Mouse (Mus musculus) heart, adult 8-10 months (tissue): ENCODE results near the gene Snap25. TPM values are rescaled to one million over a fixed set of nuclear protein-coding genes. Genes with fewer than 3 reads are reported as not detected.

ENCODE experiments used
- DNase-seq: peaks from one replicate; pipeline ENCODE4 v3.0.0; 2022; ENCODE audit warnings: low spot score
- total RNA-seq, 4 experiments: library from RNA; stranded (reverse); gene quantifications; 2 replicates each; pipeline ENCODE4 v1.2.4; 2022

The Snap25 gene
- total RNA-seq, 4 experiments from 2014 or later: 0.17 to 0.82 (median 0.48) TPM

GRCm38 (mm10) chr2:136712441-136713015, 725 bp upstream of the Snap25 start:
- DNase-seq: no peak

GRCm38 (mm10) chr2:136714008-136714411, 757 bp downstream of the Snap25 start:
- peak; percentile 31 for DNase-seq

GRCm38 (mm10) chr2:136715531-136715930, 2.3 kb downstream of the Snap25 start:
- no peak for DNase-seq

GRCm38 (mm10) chr2:136716400-136716799, 3.1 kb downstream of the Snap25 start:
- DNase-seq: no peak

GRCm38 (mm10) chr2:136720235-136720634, 7.0 kb downstream of the Snap25 start:
- peak; percentile 24 for DNase-seq

- DNase-seq: no peak
Observed at GRCm38 (mm10) chr2:136738260-136738659, 25.0 kb downstream of the Snap25 start.

- DNase-seq: no peak
Observed at GRCm38 (mm10) chr2:136742230-136742629, 29.0 kb downstream of the Snap25 start.

GRCm38 (mm10) chr2:136744683-136745326, 31.6 kb downstream of the Snap25 start:
- no peak for DNase-seq

- DNase-seq: no peak
Observed at GRCm38 (mm10) chr2:136745327-136745994, 32.2 kb downstream of the Snap25 start.

- no peak for DNase-seq
Observed at GRCm38 (mm10) chr2:136753682-136754081, 40.4 kb downstream of the Snap25 start.

- DNase-seq: no peak
Observed at GRCm38 (mm10) chr2:136758809-136759551, 45.7 kb downstream of the Snap25 start.

GRCm38 (mm10) chr2:136778156-136778555, 64.9 kb downstream of the Snap25 start:
- peak; percentile 6 for DNase-seq

- DNase-seq: peak; percentile 1
Observed at GRCm38 (mm10) chr2:136778674-136779073, 65.4 kb downstream of the Snap25 start.

- DNase-seq: no peak
Observed at GRCm38 (mm10) chr2:136780268-136780667, 67.0 kb downstream of the Snap25 start.

GRCm38 (mm10) chr2:136784310-136784709, 71.1 kb downstream of the Snap25 start:
- DNase-seq: no peak

GRCm38 (mm10) chr2:136788379-136788778, 75.1 kb downstream of the Snap25 start:
- DNase-seq: no peak

- DNase-seq: no peak
Observed at GRCm38 (mm10) chr2:136796518-136796917, 83.3 kb downstream of the Snap25 start.

- DNase-seq: no peak
Observed at GRCm38 (mm10) chr2:136798887-136799430, 85.7 kb downstream of the Snap25 start.

GRCm38 (mm10) chr2:136801102-136801501, 87.8 kb downstream of the Snap25 start:
- DNase-seq: no peak

- no peak for DNase-seq
Observed at GRCm38 (mm10) chr2:136802076-136802475, 88.8 kb downstream of the Snap25 start.

GRCm38 (mm10) chr2:136803142-136803541, 89.9 kb downstream of the Snap25 start:
- no peak for DNase-seq
